Mouse (Mus musculus) megakaryocyte, embryonic 14.5 days (primary cell): ENCODE results near the gene Socs1.

ENCODE experiments used
- FLI1 ChIP-seq: IDR thresholded peaks from 2 replicates; pipeline ENCODE4 v1.6.1; 2012; ENCODE audit warnings: low read length, inconsistent platforms, mixed read lengths
- GATA1 ChIP-seq: IDR thresholded peaks from 3 replicates; pipeline ENCODE4 v1.6.1; 2012; ENCODE audit warnings: mixed read lengths, low read length, inconsistent platforms, borderline replicate concordance

DNA sequence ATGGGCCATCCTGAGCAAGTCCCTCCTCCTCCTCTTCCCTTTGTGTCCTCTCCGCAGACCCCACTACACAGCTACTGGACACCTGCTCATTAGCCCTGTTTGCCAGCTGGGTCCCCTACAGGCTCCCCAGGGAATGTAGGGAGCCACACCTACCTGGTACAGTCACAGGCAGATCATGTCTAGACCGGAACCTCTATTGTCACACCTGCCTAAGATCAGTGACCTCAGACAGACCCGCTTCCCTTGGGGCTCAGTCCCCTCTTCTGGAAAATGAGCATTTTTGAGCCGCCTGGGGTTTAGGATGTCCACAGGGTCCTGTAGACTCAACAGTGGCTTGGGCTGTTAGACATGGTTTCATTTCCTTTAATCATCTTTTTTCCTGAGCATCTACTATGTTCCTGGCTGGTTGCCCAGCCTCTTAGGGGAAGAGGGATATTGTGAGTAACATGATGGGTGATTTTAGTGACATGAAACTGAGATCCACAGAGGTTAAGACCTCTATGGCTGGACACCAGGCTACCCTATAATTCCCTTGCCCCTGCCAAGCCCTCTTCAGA, 33.3 kb upstream of the Socs1 start:
- TF ChIP-seq GATA1 (no peak), FLI1 (no peak)
